In genomic region chr15:86124359-86124758, GRCm38 (mm10) we compare ENCODE assay signal across 9 mouse cellular contexts.
DNase-seq lines count a peak whose midpoint lies in the region; TF ChIP-seq lines count a peak whose summit lies in the region.
"Had no signal": no experiment of that assay in that cellular context is flagged by ENCODE, and none has a peak within 500 bp of the region (broad histone marks: within the 10 kb centered on the region; RNA-seq: fewer than 3 reads in every experiment).

No protein-coding gene starts in this region.

- WGBS in lung, adult 2 months = 33% methylated on average over 1 of the region's 1 CpGs

- intact Hi-C loops in gastrocnemius, postnatal 36 days (cut with DNase I) = loop anchor here (1.0 kb wide), 1 partner anchor 70 kb away; no protein-coding TSS in a partner anchor

- DNase-seq in CD8-positive naive resting alpha-beta T cell, adult 2 months (ENCODE audit: low read depth in 2 of 2, low spot score in 2 of 2) = peak; percentile 53 to 71
- DNase-seq in adrenal gland, adult 18-20 months (ENCODE audit: low spot score in 2 of 2) = peak; percentile 78 to 79
- peak; percentile 49 for DNase-seq in embryo, embryonic 10 days (ENCODE audit: low spot score)
- DNase-seq in gastrocnemius, postnatal 36 days = peak; percentile 68 to 69
- peak; percentile 76 to 92 for DNase-seq in kidney, postnatal 36 days
- peak; percentile 71 for DNase-seq in lung, adult 2 months
- DNase-seq in ovary, postnatal 36 days (ENCODE audit: low spot score) = peak; percentile 74
- peak; percentile 61 for DNase-seq in urinary bladder, postnatal 25 days (ENCODE audit: low spot score)

- peak; percentile 65 for TF ChIP-seq CTCF in lung, adult 2 months (IDR thresholded peaks at IDR 0.05; ENCODE audit: insufficient read depth, low read length)

- H3K4me3 ChIP-seq in lung, adult 2 months (replicated peaks; ENCODE audit: extremely low read depth, low read depth, low read length) = no peak overlapping the region
- H3K4me3 ChIP-seq: hindbrain, embryonic 15.5 days had no signal

- H3K4me1 ChIP-seq in lung, adult 2 months (ENCODE audit: control insufficient read depth, insufficient read depth, low read length) = peaks cover 3% of the 10 kb centered on the region; the same call in 1 of the 2 replicates
- H3K4me1 ChIP-seq: hindbrain, embryonic 15.5 days had no signal

- no peak for TF ChIP-seq POLR2A in lung, adult 2 months (IDR thresholded peaks at IDR 0.05; ENCODE audit: borderline replicate concordance, extremely low read depth, low read depth, low read length)
